Mouse (Mus musculus): ENCODE measurements around the gene Leng8. TPM values are rescaled to one million over a fixed set of nuclear protein-coding genes. Genes with fewer than 3 reads are reported as not detected.

Leng8 gene
- 10 to 100 TPM in 1 of 2 experiments, 1 to 10 TPM in 1; 7.4 to 45.8 TPM for polyA plus RNA-seq (2012; fragmentation: generic; extraction: Trizol)

GRCm38 (mm10) chr7:4136771-4137531, at the start of gene Leng8:
Gene Leng8 (plus strand): TSS chr7:4137039.

GRCm38 (mm10) chr7:4119344-4119902, 17.4 kb upstream of the Leng8 start, which contains the start of gene Ttyh1:
Gene Ttyh1 (plus strand): TSS chr7:4119408.

DNA sequence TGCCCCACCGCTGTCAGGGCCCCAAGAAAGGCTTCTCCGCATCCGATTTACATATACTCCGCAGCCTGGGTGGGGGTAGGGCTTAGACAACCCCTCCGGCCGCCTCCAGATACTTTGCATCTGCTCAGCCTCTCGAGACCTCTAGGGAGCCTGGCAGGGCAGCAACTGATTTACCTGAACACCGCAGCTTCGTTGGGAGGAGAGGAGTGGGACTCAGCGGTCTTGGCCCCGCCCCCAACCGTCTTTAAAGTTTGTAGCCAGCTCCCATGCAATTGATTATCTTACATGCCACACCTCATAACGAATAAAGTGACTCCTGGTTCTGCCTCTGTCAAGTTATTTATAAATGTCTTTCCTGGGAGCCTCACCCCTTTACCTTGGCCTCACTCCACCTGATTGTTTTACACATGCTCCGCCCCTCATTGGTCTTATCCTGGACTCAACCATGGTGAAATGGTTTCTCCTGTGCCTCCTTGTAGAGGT, 13.3 kb downstream of the Leng8 start, which contains the start of gene Leng9:
TSS of gene Leng9 (minus strand) at position 316 of the 483 bp plus-strand sequence.

GRCm38 (mm10) chr7:4164090-4164910, 27.5 kb downstream of the Leng8 start, which contains the start of gene Cdc42ep5:
Gene Cdc42ep5 (minus strand): TSS chr7:4164860.

Other genes with a start within 250 kb of the Leng8 start
- gene Gm14548, start 238.9 kb upstream of the Leng8 start, polyA plus RNA-seq (2012; fragmentation: generic; extraction: Trizol) = not detected
- not detected for gene Lilra6, start 221.5 kb upstream of the Leng8 start, polyA plus RNA-seq (2012; fragmentation: generic; extraction: Trizol)
- not detected for gene Lair1, start 73.8 kb upstream of the Leng8 start, polyA plus RNA-seq (2012; fragmentation: generic; extraction: Trizol)
- gene Ttyh1, start 17.6 kb upstream of the Leng8 start, polyA plus RNA-seq (2012; fragmentation: generic; extraction: Trizol) = under 1 TPM; 0.02 to 0.17 TPM
- 1 to 10 TPM; 4.0 to 7.0 TPM for gene Leng9, start 13.3 kb downstream of the Leng8 start, polyA plus RNA-seq (2012; fragmentation: generic; extraction: Trizol)
- 10 to 100 TPM in 1 of 2 experiments, 1 to 10 TPM in 1; 4.1 to 27.2 TPM for gene Cdc42ep5, start 27.8 kb downstream of the Leng8 start, polyA plus RNA-seq (2012; fragmentation: generic; extraction: Trizol)
- not detected for gene Lilra5, start 100.7 kb downstream of the Leng8 start, polyA plus RNA-seq (2012; fragmentation: generic; extraction: Trizol)
- gene Ncr1, start 200.7 kb downstream of the Leng8 start, polyA plus RNA-seq (2012; fragmentation: generic; extraction: Trizol) = not detected

All from C3H10T1/2 (cell line).